Mouse (Mus musculus) heart, embryonic 11.5 days (tissue): ENCODE measurements at regions not wholly inside any gene's neighbourhood (a gene's known extent, or its start where the extent isn't known, plus 50 kb on each side); places are given as distances from the start of the nearest gene placed in this dataset.

Source experiments
- ATAC-seq: fragments of 200-750 bp; cut with Nextera tagmentation; replicated peaks from 2 replicates; pipeline ENCODE4 v1.8.0; 2017; ENCODE audit warnings: moderate library complexity; ENCODE audit not compliant: insufficient number of reproducible peaks, low FRiP score, low TSS enrichment
- H3K27ac ChIP-seq: fragments of 300-500 bp; sonication (generic); 2 replicates; pipeline ENCODE4 v1.5.1; 2014; ENCODE audit warnings: mild to moderate bottlenecking, low read depth, low read length
- H3K27me3 ChIP-seq: fragments of 300-500 bp; sonication (generic); 2 replicates; pipeline ENCODE4 v1.6.1; 2014; ENCODE audit warnings: mild to moderate bottlenecking, low read length, mixed read lengths; ENCODE audit not compliant: control insufficient read depth, insufficient read depth
- H3K36me3 ChIP-seq: fragments of 300-500 bp; sonication (generic); 2 replicates; pipeline ENCODE4 v1.6.1; 2014; ENCODE audit warnings: mild to moderate bottlenecking, low read length, moderate library complexity, mixed read lengths; ENCODE audit not compliant: control insufficient read depth, insufficient read depth
- H3K4me1 ChIP-seq: fragments of 300-500 bp; sonication (generic); 2 replicates; pipeline ENCODE4 v1.6.1; 2014; ENCODE audit warnings: low read length; ENCODE audit not compliant: control insufficient read depth, insufficient read depth
- H3K4me2 ChIP-seq: fragments of 300-500 bp; sonication (generic); 2 replicates; pipeline ENCODE4 v1.6.1; 2014; ENCODE audit warnings: mild to moderate bottlenecking, moderate library complexity
- H3K4me3 ChIP-seq: fragments of 300-500 bp; sonication (generic); 2 replicates; pipeline ENCODE4 v1.5.1; 2014; ENCODE audit warnings: low read depth, low read length
- H3K9ac ChIP-seq: fragments of 300-500 bp; sonication (generic); 2 replicates; pipeline ENCODE4 v1.6.1; 2014; ENCODE audit warnings: mild to moderate bottlenecking, low read depth, low read length, moderate library complexity
- H3K9me3 ChIP-seq: fragments of 300-500 bp; sonication (generic); replicated peaks from 2 replicates; pipeline ENCODE4 v1.6.1; 2016; ENCODE audit warnings: low read length; ENCODE audit not compliant: control insufficient read depth
- WGBS: fragments of 180-500 bp; shearing (Covaris S2); extraction: QIAGEN DNeasy Blood & Tissue Kit; methylation state at CpG from one replicate; pipeline ENCODE4 v1.1.7; 2014; ENCODE audit not compliant: insufficient replicate concordance; 5-methylcytosine and 5-hydroxymethylcytosine counted together

GRCm38 (mm10) chr6:50784381-50784780, 130.1 kb upstream of the Npvf start:
- no peak overlapping the region for H3K4me2 ChIP-seq
- no peaks in the 10 kb centered on the region for H3K36me3 ChIP-seq
- WGBS: 83% methylated on average over 6 of the region's 6 CpGs
- H3K27me3 ChIP-seq: no peaks in the 10 kb centered on the region
- H3K4me1 ChIP-seq: no peaks in the 10 kb centered on the region
- 0 out of 2 replicates have a peak, but pooled peaks cover 2% of the 10 kb centered on the region for H3K9me3 ChIP-seq
- H3K27ac ChIP-seq: no peak overlapping the region
- H3K9ac ChIP-seq: no peak overlapping the region
- H3K4me3 ChIP-seq: no peak overlapping the region
- ATAC-seq: no peak

- H3K4me2 ChIP-seq: no peak overlapping the region
- H3K9me3 ChIP-seq: 0 out of 2 replicates have a peak, but pooled peaks cover 2% of the 10 kb centered on the region
- H3K4me1 ChIP-seq: no peaks in the 10 kb centered on the region
- no peak overlapping the region for H3K4me3 ChIP-seq
- no peak for ATAC-seq
- WGBS: 81% methylated on average over 8 of the region's 8 CpGs
- no peaks in the 10 kb centered on the region for H3K27me3 ChIP-seq
- H3K9ac ChIP-seq: no peak overlapping the region
- no peak overlapping the region for H3K27ac ChIP-seq
- no peaks in the 10 kb centered on the region for H3K36me3 ChIP-seq
These were observed 133.4 kb upstream of the Npvf start for GRCm38 (mm10) chr6:50787666-50788065.

- Histone ChIP-seq H3K27me3 (no peaks in the 10 kb centered on the region), H3K9me3 (no peaks in the 10 kb centered on the region), H3K4me2 (no peak overlapping the region), H3K36me3 (no peaks in the 10 kb centered on the region), H3K4me3 (no peak overlapping the region), H3K27ac (no peak overlapping the region), H3K4me1 (no peaks in the 10 kb centered on the region), H3K9ac (no peak overlapping the region)
- ATAC-seq: no peak
- 61% methylated on average over 4 of the region's 4 CpGs for WGBS
These were observed 145.7 kb upstream of the Npvf start for GRCm38 (mm10) chr6:50799963-50800362.

GRCm38 (mm10) chr6:50802956-50803355, 148.7 kb upstream of the Npvf start:
- 76% methylated on average over 7 of the region's 7 CpGs for WGBS

GRCm38 (mm10) chr6:50804477-50805005, 150.3 kb upstream of the Npvf start:
- no peak overlapping the region for H3K4me3 ChIP-seq
- H3K4me2 ChIP-seq: no peak overlapping the region
- WGBS: 86% methylated on average over 4 of the region's 4 CpGs
- ATAC-seq: no peak
- peaks cover 10% of the 10 kb centered on the region for H3K4me1 ChIP-seq
- H3K9ac ChIP-seq: no peak overlapping the region
- no peaks in the 10 kb centered on the region for H3K9me3 ChIP-seq
- no peak overlapping the region for H3K27ac ChIP-seq
- no peaks in the 10 kb centered on the region for H3K27me3 ChIP-seq
- no peaks in the 10 kb centered on the region for H3K36me3 ChIP-seq

More at GRCm38 (mm10) chr6:50802956-50803355, 148.7 kb upstream of the Npvf start:
- Histone ChIP-seq H3K36me3 (no peaks in the 10 kb centered on the region), H3K9ac (no peak overlapping the region), H3K4me3 (no peak overlapping the region), H3K4me1 (peaks cover 3% of the 10 kb centered on the region; the same call in 1 of the 2 replicates), H3K27me3 (no peaks in the 10 kb centered on the region), H3K9me3 (no peaks in the 10 kb centered on the region), H3K4me2 (no peak overlapping the region), H3K27ac (no peak overlapping the region)
- no peak for ATAC-seq

GRCm38 (mm10) chr6:50806376-50807077, 152.3 kb upstream of the Npvf start:
- Histone ChIP-seq H3K9ac (no peak overlapping the region), H3K27me3 (no peaks in the 10 kb centered on the region), H3K27ac (no peak overlapping the region; the same call in 1 of the 2 replicates), H3K36me3 (no peaks in the 10 kb centered on the region), H3K9me3 (no peaks in the 10 kb centered on the region), H3K4me1 (peaks cover 12% of the 10 kb centered on the region), H3K4me2 (no peak overlapping the region), H3K4me3 (no peak overlapping the region)
- 25% methylated on average over 7 of the region's 7 CpGs for WGBS
- 0 out of 2 replicates have a peak, but pooled peaks have one; percentile 16 for ATAC-seq

- Histone ChIP-seq H3K4me2 (peak overlapping the region; percentile 32; the same call in 1 of the 2 replicates), H3K27me3 (no peaks in the 10 kb centered on the region), H3K27ac (peak overlapping the region; percentile 15; the same call in 1 of the 2 replicates), H3K36me3 (no peaks in the 10 kb centered on the region), H3K4me1 (peaks cover 12% of the 10 kb centered on the region), H3K9me3 (no peaks in the 10 kb centered on the region), H3K4me3 (no peak overlapping the region), H3K9ac (no peak overlapping the region)
- WGBS: 56% methylated on average over 19 of the region's 19 CpGs
- ATAC-seq: peak; percentile 69; the same call in 1 of the 2 replicates
These were observed 153.2 kb upstream of the Npvf start for GRCm38 (mm10) chr6:50807187-50808012.

- Histone ChIP-seq H3K4me1 (peaks cover 12% of the 10 kb centered on the region), H3K4me2 (peak overlapping the region; percentile 32; the same call in 1 of the 2 replicates), H3K9ac (no peak overlapping the region), H3K36me3 (no peaks in the 10 kb centered on the region), H3K9me3 (no peaks in the 10 kb centered on the region), H3K4me3 (no peak overlapping the region), H3K27ac (peak overlapping the region; percentile 15; the same call in 1 of the 2 replicates), H3K27me3 (no peaks in the 10 kb centered on the region)
- no peak for ATAC-seq
- 13% methylated on average over 4 of the region's 4 CpGs for WGBS
These were observed 153.9 kb upstream of the Npvf start for GRCm38 (mm10) chr6:50808126-50808525.
